8 mouse cellular contexts compared by ENCODE assay signal in the genomic region with DNA sequence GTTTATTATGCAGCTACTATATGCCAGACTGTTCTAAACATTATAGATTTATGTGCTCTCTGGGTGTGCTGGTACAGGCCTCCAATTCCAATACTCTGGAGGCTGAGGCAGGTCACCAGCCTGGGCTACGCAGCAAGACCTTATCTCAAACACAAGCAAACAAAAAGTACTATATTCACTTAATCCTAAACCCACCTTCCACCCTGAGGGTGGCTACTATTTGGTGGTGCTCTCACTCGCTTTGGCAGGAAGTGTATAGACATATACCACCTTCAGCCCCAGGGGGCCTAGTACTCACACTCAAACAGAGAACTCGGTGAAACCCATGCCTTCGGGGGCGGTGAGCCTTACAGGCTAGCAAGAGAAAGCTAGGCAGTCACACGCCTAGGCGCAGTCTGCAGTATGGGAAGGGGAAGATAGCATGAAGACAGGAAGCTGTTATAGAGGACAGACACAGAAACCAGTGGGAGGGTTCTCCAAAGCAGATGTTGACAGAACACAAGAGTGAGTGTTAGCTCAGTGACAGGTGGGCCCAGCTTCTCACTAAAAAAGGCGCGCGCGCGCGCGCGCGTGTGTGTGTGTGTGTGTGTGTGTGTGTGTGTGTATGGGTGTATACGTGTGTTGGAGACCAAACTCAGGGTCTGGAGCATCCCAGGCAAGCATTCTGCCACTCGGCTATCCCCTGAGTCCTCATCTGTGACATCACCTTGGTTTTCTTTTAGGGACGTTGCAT. TPM values are rescaled to one million over a fixed set of nuclear protein-coding genes. Genes with fewer than 3 reads are reported as not detected.
DNase-seq lines count a peak whose midpoint lies in the region; ATAC-seq and TF ChIP-seq lines count a peak whose summit lies in the region.

A gene (minus strand): TSS at position 346 of the 733 bp plus-strand sequence.

- H3K4me1 ChIP-seq in heart, adult 2 months (ENCODE audit: control insufficient read depth, insufficient read depth, low read length) = no peaks in the 10 kb centered on the region
- peaks cover 21% of the 10 kb centered on the region for H3K4me1 ChIP-seq in limb, embryonic 10.5 days
- H3K4me1 ChIP-seq in midbrain, postnatal 0 days (ENCODE audit: insufficient read depth, low read length) = peaks cover 6% of the 10 kb centered on the region; the same call in 1 of the 2 replicates

- ATAC-seq in midbrain, postnatal 0 days (ENCODE audit: low FRiP score) = no peak

- no peak within 1 kb of the TSS for H3K4me3 ChIP-seq in heart, adult 2 months
- H3K4me3 ChIP-seq in limb, embryonic 10.5 days = no peak within 1 kb of the TSS
- H3K4me3 ChIP-seq in midbrain, postnatal 0 days (ENCODE audit: low read depth, low read length) = no peak within 1 kb of the TSS

- no peak within 1 kb of the TSS for H3K4me2 ChIP-seq in midbrain, postnatal 0 days (ENCODE audit: low read depth, low read length, poor library complexity, severe bottlenecking)

- DNase-seq in heart, adult 2 months = no peak
- DNase-seq in heart, adult 18-20 months = no peak
- DNase-seq in adrenal gland, postnatal 10 days = no peak
- DNase-seq in heart, postnatal 10 days = no peak
- no peak for DNase-seq in limb, embryonic 10.5 days (ENCODE audit: low spot score)
- DNase-seq in midbrain, postnatal 0 days (ENCODE audit: low spot score) = no peak
- no peak for DNase-seq in cerebellum, postnatal 14 days
- no peak for DNase-seq in gastrocnemius, adult 8-10 months (ENCODE audit: low spot score in 2 of 2)

- no peak for TF ChIP-seq EP300 in heart, adult 2 months (IDR thresholded peaks at IDR 0.05; ENCODE audit: insufficient read depth, low read depth, low read length)

- no peak within 1 kb of the TSS for H3K9ac ChIP-seq in heart, adult 2 months (ENCODE audit: low read depth, low read length)
- H3K9ac ChIP-seq in midbrain, postnatal 0 days (replicated peaks; ENCODE audit: low read length, poor library complexity, severe bottlenecking) = no peak within 1 kb of the TSS

- TF ChIP-seq CTCF in heart, adult 2 months (IDR thresholded peaks at IDR 0.05) = no peak
- no peak for TF ChIP-seq CTCF in midbrain, postnatal 0 days (IDR thresholded peaks at IDR 0.05)

- intact Hi-C loops in heart, adult 2 months (cut with DNase I) = no loop called here
- intact Hi-C loops in heart, postnatal 10 days (cut with DNase I) = no loop called here

- no peak within 1 kb of the TSS for H3K27ac ChIP-seq in heart, adult 2 months
- no peak within 1 kb of the TSS for H3K27ac ChIP-seq in limb, embryonic 10.5 days
- H3K27ac ChIP-seq in midbrain, postnatal 0 days (ENCODE audit: low read depth, low read length) = no peak within 1 kb of the TSS

- TF ChIP-seq POLR2A in heart, adult 2 months (IDR thresholded peaks at IDR 0.05; ENCODE audit: insufficient read depth, low read depth, low read length) = no peak

- H3K9me3 ChIP-seq in limb, embryonic 10.5 days (replicated peaks) = no peaks in the 10 kb centered on the region
- no peaks in the 10 kb centered on the region for H3K9me3 ChIP-seq in midbrain, postnatal 0 days (ENCODE audit: low read length)

- no peaks in the 10 kb centered on the region for H3K36me3 ChIP-seq in heart, adult 2 months (ENCODE audit: control insufficient read depth, insufficient read depth, low read length)
- no peaks in the 10 kb centered on the region for H3K36me3 ChIP-seq in limb, embryonic 10.5 days
- H3K36me3 ChIP-seq in midbrain, postnatal 0 days (ENCODE audit: insufficient read depth, low read length) = no peaks in the 10 kb centered on the region

- 79% methylated on average over 19 of the region's 19 CpGs for WGBS in heart, adult 2 months
- WGBS in limb, embryonic 10.5 days = 92% methylated on average over 19 of the region's 19 CpGs
- WGBS in midbrain, postnatal 0 days = 90% methylated on average over 19 of the region's 19 CpGs

- no peaks in the 10 kb centered on the region for H3K79me2 ChIP-seq in heart, adult 2 months (replicated peaks; ENCODE audit: control insufficient read depth, insufficient read depth, low read length)

- peaks cover 3% of the 10 kb centered on the region for H3K27me3 ChIP-seq in heart, adult 2 months (ENCODE audit: control insufficient read depth, insufficient read depth, low read length)
- H3K27me3 ChIP-seq in limb, embryonic 10.5 days (ENCODE audit: low read depth, poor library complexity, severe bottlenecking) = peaks cover 40% of the 10 kb centered on the region
- H3K27me3 ChIP-seq in midbrain, postnatal 0 days (ENCODE audit: insufficient read depth, low read length) = no peaks in the 10 kb centered on the region

RNA-seq across cellular contexts. Expression of the gene that starts here (rescaled TPM):
- 10 to 100 TPM in 1 of 2 experiments, 1 to 10 TPM in 1; 9.8 to 12.1 TPM for total RNA-seq in heart, adult 2 months (2021)
- 22.2 and 33.7 TPM in 2 replicates for polyA plus RNA-seq in heart, adult 2 months (2012; rRNA removed)
- total RNA-seq in heart, adult 18-20 months (2021) = 10 to 100 TPM in 1 of 2 experiments, 1 to 10 TPM in 1; 9.3 to 28.6 TPM
- total RNA-seq in adrenal gland, postnatal 10 days (2021) = 10 to 100 TPM; 36.1 to 39.3 TPM
- 10 to 100 TPM; 12.7 to 14.6 TPM for total RNA-seq in heart, postnatal 10 days (2021)
- 28.9 and 37.8 TPM in 2 replicates for polyA plus RNA-seq in limb, embryonic 10.5 days (2016; fragmentation: Nextera tagmentation; extraction: Ambion mirVana)
- 87.1 and 98.9 TPM in 2 replicates for total RNA-seq in midbrain, postnatal 0 days (2014; rRNA removed)
- 93.4 and 105 TPM in 2 replicates for polyA plus RNA-seq in midbrain, postnatal 0 days (2015; fragmentation: Nextera tagmentation; extraction: Ambion mirVana)
- total RNA-seq in gastrocnemius, adult 8-10 months (2022) = 1 to 10 TPM; 1.3 to 5.9 (median 3.1) TPM
